Mouse (Mus musculus): Measurements from ENCODE around the gene Ggta1. TPM values are rescaled to one million over a fixed set of nuclear protein-coding genes. Genes with fewer than 3 reads are reported as not detected.
A peak's percentile ranks its signal among the peaks of the same experiment; 100 is the strongest.

Ggta1 gene
- total and polyA plus RNA-seq, 3 experiments, result 8.6 to 15.5 (median 15.4) TPM

DNA sequence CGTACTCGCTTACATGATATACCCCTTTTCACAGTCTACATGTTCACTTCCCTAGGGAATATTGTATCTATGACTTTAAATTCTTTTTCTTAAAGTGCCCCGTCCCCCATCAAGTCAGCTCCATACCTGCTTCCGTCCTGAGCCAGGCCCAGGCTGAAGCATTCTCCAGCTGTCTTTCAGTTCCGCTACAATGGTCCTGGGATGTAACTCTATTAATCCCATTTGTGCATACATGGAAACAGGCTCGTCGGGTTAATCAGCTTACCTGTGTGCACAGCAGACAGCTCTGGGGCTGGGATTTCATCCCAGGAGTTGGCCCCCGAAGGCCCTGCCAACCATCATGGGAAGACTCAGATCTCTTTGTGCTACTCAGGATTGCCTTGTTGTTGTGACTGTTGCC is 32.2 kb downstream of the Ggta1 start:
- Histone ChIP-seq H3K4me1 (ENCODE audit: control insufficient read depth, insufficient read depth, low read length) (peaks cover 25% of the 10 kb centered on the region), H3K36me3 (ENCODE audit: control insufficient read depth, insufficient read depth, low read length) (peaks cover 7% of the 10 kb centered on the region), H3K27me3 (ENCODE audit: control insufficient read depth, insufficient read depth, low read length) (no peaks in the 10 kb centered on the region), H3K9ac (ENCODE audit: low read depth, low read length) (peak overlapping the region; percentile 2; the same call in 1 of the 2 replicates), H3K4me3 (peak overlapping the region; percentile 58), H3K27ac (peak overlapping the region; percentile 89), H3K79me2 (replicated peaks; ENCODE audit: control insufficient read depth, insufficient read depth, low read length) (no peaks in the 10 kb centered on the region)
- DNase-seq, result peak in 1 of 2 experiments; percentile 37
- 64% methylated on average over 8 of the region's 8 CpGs for WGBS
- intact Hi-C loops (cut with DNase I), result no loop called here
- no peak for TF ChIP-seq CTCF (IDR thresholded peaks at IDR 0.05)
- TF ChIP-seq EP300 (IDR thresholded peaks at IDR 0.05; ENCODE audit: insufficient read depth, low read depth, low read length), result 0 out of 2 replicates have a peak, but pooled peaks have one; percentile 52
- no peak for TF ChIP-seq POLR2A (IDR thresholded peaks at IDR 0.05; ENCODE audit: insufficient read depth, low read depth, low read length)

DNA sequence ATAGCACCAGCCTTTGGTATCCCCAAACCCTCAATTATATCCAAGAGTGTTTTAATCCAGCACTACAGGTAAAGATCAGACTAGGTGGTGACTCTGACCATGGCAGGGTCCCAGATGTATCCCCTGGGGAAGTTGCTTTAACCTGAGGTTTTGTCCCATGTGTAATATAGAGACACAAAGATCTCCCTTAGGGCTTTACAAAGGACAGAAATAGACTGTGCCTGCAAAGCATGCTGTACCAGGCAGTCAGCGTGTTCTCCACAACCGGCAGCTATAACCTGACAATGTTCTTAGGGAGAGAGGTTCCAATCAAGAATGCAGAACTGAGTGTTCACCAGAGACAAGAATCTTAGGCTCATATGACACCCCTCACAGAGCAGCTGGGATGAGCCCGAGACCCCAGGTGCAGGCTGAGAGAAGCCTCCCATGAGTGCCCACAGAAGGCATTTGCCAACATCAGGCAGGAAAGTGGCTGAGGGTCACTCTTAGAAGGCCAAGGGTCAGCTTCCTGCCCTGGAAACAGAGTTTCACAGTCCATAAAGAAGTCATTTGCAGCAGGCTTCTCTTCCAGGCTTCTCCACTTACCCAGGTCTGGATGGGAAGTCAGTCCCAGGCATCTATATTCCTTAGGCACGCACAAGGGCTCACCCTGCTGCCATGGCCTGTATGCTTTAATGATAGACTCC is 34.3 kb downstream of the Ggta1 start:
- Histone ChIP-seq H3K27ac (peak overlapping the region; percentile 26), H3K4me3 (no peak overlapping the region), H3K27me3 (ENCODE audit: control insufficient read depth, insufficient read depth, low read length) (no peaks in the 10 kb centered on the region), H3K79me2 (replicated peaks; ENCODE audit: control insufficient read depth, insufficient read depth, low read length) (no peaks in the 10 kb centered on the region), H3K9ac (ENCODE audit: low read depth, low read length) (no peak overlapping the region), H3K4me1 (ENCODE audit: control insufficient read depth, insufficient read depth, low read length) (peaks cover 20% of the 10 kb centered on the region), H3K36me3 (ENCODE audit: control insufficient read depth, insufficient read depth, low read length) (peaks cover 7% of the 10 kb centered on the region)
- no peak for DNase-seq
- intact Hi-C loops (cut with DNase I), result no loop called here
- TF ChIP-seq CTCF (IDR thresholded peaks at IDR 0.05) (no peak), POLR2A (IDR thresholded peaks at IDR 0.05; ENCODE audit: insufficient read depth, low read depth, low read length) (no peak), EP300 (IDR thresholded peaks at IDR 0.05; ENCODE audit: insufficient read depth, low read depth, low read length) (no peak)
- 41% methylated on average over 4 of the region's 4 CpGs for WGBS

DNA sequence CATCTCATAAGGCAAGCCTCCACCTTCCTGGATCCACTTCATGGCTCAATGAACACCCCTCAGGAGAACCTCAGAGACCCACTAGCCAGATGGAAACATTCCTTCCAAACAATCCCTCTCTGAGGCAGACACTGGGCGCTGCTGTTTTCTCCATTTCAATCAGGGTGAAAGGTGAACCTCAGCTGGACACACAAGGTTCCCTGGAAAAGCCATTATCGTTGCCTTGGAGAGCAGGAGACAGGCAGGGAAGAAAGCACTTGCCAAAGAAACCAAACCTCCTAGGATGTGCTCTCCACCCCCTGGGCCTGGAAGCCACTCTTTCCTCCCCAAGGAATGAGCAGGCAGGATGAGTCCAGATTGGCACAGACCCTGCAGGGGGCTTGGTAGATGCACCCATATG is 35.5 kb downstream of the Ggta1 start:
- peak; percentile 61 to 74 for DNase-seq
- H3K4me3 ChIP-seq, result peak overlapping the region; percentile 15; the same call in 1 of the 2 replicates
- no peaks in the 10 kb centered on the region for H3K79me2 ChIP-seq (replicated peaks; ENCODE audit: control insufficient read depth, insufficient read depth, low read length)
- peak overlapping the region; percentile 51 for H3K27ac ChIP-seq
- intact Hi-C loops (cut with DNase I), result no loop called here
- TF ChIP-seq POLR2A (IDR thresholded peaks at IDR 0.05; ENCODE audit: insufficient read depth, low read depth, low read length) (peak; percentile 47; the same call in 1 of the 2 replicates), CTCF (IDR thresholded peaks at IDR 0.05) (no peak), EP300 (IDR thresholded peaks at IDR 0.05; ENCODE audit: insufficient read depth, low read depth, low read length) (peak; percentile 94)
- H3K9ac ChIP-seq (ENCODE audit: low read depth, low read length), result no peak overlapping the region
- peaks cover 12% of the 10 kb centered on the region for H3K4me1 ChIP-seq (ENCODE audit: control insufficient read depth, insufficient read depth, low read length)
- no peaks in the 10 kb centered on the region for H3K27me3 ChIP-seq (ENCODE audit: control insufficient read depth, insufficient read depth, low read length)
- WGBS, result 37% methylated on average over 2 of the region's 2 CpGs
- H3K36me3 ChIP-seq (ENCODE audit: control insufficient read depth, insufficient read depth, low read length), result peaks cover 11% of the 10 kb centered on the region

DNA sequence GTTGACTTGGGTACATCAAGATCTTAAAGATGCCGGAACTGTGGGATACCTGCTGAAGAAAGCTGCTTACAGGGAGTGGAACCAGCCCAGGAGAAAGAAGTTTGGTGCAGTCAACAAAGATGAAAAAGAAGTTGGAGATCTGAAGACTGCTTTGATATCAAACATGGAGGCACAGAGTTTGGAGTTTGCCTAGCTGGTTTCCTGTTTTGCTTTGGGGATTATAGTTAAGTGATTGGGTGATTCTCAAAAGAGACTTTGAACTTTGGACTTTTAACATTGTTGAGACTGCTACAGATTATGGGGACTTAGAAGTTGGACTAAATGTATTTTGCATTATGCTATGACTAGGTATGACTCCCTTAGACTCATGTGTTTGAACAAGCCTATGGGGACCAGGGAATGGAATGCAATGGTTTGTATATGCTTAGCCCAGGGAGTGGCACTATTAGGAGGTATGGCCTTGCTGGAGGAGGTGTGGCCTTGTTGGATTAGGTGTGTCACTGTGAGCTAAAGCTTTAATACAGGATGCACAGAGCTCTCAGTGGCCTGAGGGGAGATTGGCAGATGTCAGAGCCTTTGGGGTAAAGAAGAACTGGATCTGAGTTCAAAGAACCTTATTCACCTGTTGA is 39.2 kb downstream of the Ggta1 start:
- Histone ChIP-seq H3K4me3 (no peak overlapping the region), H3K9ac (ENCODE audit: low read depth, low read length) (no peak overlapping the region), H3K27ac (no peak overlapping the region), H3K79me2 (replicated peaks; ENCODE audit: control insufficient read depth, insufficient read depth, low read length) (no peaks in the 10 kb centered on the region), H3K36me3 (ENCODE audit: control insufficient read depth, insufficient read depth, low read length) (peaks cover 11% of the 10 kb centered on the region), H3K27me3 (ENCODE audit: control insufficient read depth, insufficient read depth, low read length) (no peaks in the 10 kb centered on the region), H3K4me1 (ENCODE audit: control insufficient read depth, insufficient read depth, low read length) (peaks cover 12% of the 10 kb centered on the region)
- TF ChIP-seq EP300 (IDR thresholded peaks at IDR 0.05; ENCODE audit: insufficient read depth, low read depth, low read length), result no peak
- TF ChIP-seq CTCF (IDR thresholded peaks at IDR 0.05), result no peak
- TF ChIP-seq POLR2A (IDR thresholded peaks at IDR 0.05; ENCODE audit: insufficient read depth, low read depth, low read length), result no peak
- DNase-seq, result no peak
- 98% methylated on average over 1 of the region's 1 CpGs for WGBS
- intact Hi-C loops (cut with DNase I), result no loop called here

DNA sequence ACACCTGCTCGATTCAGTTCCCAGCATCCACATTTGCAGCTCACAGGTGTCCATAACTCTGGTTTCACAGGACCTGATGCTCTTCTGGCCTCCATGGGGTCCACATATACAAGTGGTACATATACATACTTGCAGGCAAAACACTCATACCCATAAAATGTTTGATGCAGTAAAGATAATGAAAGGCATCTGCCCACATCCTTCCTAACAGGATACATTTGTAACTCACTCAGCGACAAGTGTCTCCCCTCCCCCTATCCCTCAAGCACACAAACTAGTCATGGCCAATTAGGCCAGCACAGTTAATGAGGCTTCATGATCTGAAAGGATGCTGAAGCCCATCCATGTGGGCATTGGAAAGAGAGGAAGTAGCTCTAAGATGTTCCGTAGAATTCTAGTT is 40.6 kb downstream of the Ggta1 start:
- Histone ChIP-seq H3K27ac (no peak overlapping the region), H3K27me3 (ENCODE audit: control insufficient read depth, insufficient read depth, low read length) (no peaks in the 10 kb centered on the region), H3K4me1 (ENCODE audit: control insufficient read depth, insufficient read depth, low read length) (peaks cover 9% of the 10 kb centered on the region), H3K36me3 (ENCODE audit: control insufficient read depth, insufficient read depth, low read length) (peaks cover 11% of the 10 kb centered on the region), H3K4me3 (no peak overlapping the region), H3K9ac (ENCODE audit: low read depth, low read length) (no peak overlapping the region), H3K79me2 (replicated peaks; ENCODE audit: control insufficient read depth, insufficient read depth, low read length) (no peaks in the 10 kb centered on the region)
- intact Hi-C loops (cut with DNase I), result no loop called here
- no peak for TF ChIP-seq POLR2A (IDR thresholded peaks at IDR 0.05; ENCODE audit: insufficient read depth, low read depth, low read length)
- no peak for TF ChIP-seq CTCF (IDR thresholded peaks at IDR 0.05)
- TF ChIP-seq EP300 (IDR thresholded peaks at IDR 0.05; ENCODE audit: insufficient read depth, low read depth, low read length), result no peak
- WGBS, result 79% methylated on average over 3 of the region's 3 CpGs
- no peak for DNase-seq

DNA sequence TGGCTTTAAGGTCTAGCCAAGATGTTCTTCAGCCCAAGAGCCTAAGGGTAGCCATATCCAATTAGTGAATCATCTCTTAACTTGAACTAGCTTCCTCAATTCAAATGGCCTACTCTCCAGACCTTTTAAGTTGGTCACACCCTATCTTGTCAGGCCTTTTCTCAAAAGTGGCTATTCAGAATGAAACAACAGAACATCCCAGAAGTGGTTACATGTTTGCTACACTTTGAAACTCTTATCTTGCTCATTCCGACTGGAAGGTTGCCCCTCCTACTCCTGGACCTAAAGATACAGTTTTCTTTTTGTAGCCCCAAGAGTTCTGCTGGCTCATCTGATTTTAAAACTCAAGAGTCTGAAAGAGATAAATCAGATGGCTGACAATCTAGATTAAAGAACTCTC is 42.4 kb downstream of the Ggta1 start:
- Histone ChIP-seq H3K36me3 (ENCODE audit: control insufficient read depth, insufficient read depth, low read length) (peaks cover 4% of the 10 kb centered on the region; the same call in 1 of the 2 replicates), H3K9ac (ENCODE audit: low read depth, low read length) (no peak overlapping the region), H3K27ac (no peak overlapping the region), H3K27me3 (ENCODE audit: control insufficient read depth, insufficient read depth, low read length) (no peaks in the 10 kb centered on the region), H3K4me3 (no peak overlapping the region), H3K4me1 (ENCODE audit: control insufficient read depth, insufficient read depth, low read length) (peaks cover 5% of the 10 kb centered on the region), H3K79me2 (replicated peaks; ENCODE audit: control insufficient read depth, insufficient read depth, low read length) (no peaks in the 10 kb centered on the region)
- WGBS, result 79% methylated on average over 1 of the region's 1 CpGs
- no peak for TF ChIP-seq POLR2A (IDR thresholded peaks at IDR 0.05; ENCODE audit: insufficient read depth, low read depth, low read length)
- no peak for TF ChIP-seq EP300 (IDR thresholded peaks at IDR 0.05; ENCODE audit: insufficient read depth, low read depth, low read length)
- TF ChIP-seq CTCF (IDR thresholded peaks at IDR 0.05), result no peak
- intact Hi-C loops (cut with DNase I), result no loop called here
- DNase-seq, result no peak
